Mouse (Mus musculus) hindbrain, embryonic 10.5 days (tissue): ENCODE data around the gene Ncoa1. TPM values are rescaled to one million over a fixed set of nuclear protein-coding genes. Genes with fewer than 3 reads are reported as not detected.

Experiments used
- DNase-seq: peaks from one replicate; pipeline ENCODE4 v3.0.0-alpha.2; 2017; ENCODE audit warnings: low spot score
- H3K27ac ChIP-seq: fragments of 300-500 bp; sonication (generic); 2 replicates; pipeline ENCODE4 v1.5.1; 2016; ENCODE audit warnings: mild to moderate bottlenecking, moderate library complexity
- H3K27me3 ChIP-seq: fragments of 300-500 bp; sonication (generic); 2 replicates; pipeline ENCODE4 v1.6.1; 2016; ENCODE audit warnings: mild to moderate bottlenecking; ENCODE audit not compliant: poor library complexity, insufficient read depth, severe bottlenecking
- H3K36me3 ChIP-seq: fragments of 300-500 bp; sonication (generic); 2 replicates; pipeline ENCODE4 v1.6.1; 2016; ENCODE audit warnings: mild to moderate bottlenecking, moderate library complexity
- H3K4me1 ChIP-seq: fragments of 300-500 bp; sonication (generic); replicated peaks from 2 replicates; pipeline ENCODE4 v1.6.1; 2016; ENCODE audit warnings: mild to moderate bottlenecking
- H3K4me3 ChIP-seq: fragments of 300-500 bp; sonication (generic); 2 replicates; pipeline ENCODE4 v1.5.1; 2016; ENCODE audit warnings: mild to moderate bottlenecking, moderate library complexity
- H3K9me3 ChIP-seq: fragments of 300-500 bp; sonication (generic); 2 replicates; pipeline ENCODE4 v1.6.1; 2016; ENCODE audit warnings: mild to moderate bottlenecking, moderate library complexity
- WGBS: fragments of 180-500 bp; shearing (Covaris S2); methylation state at CpG from one replicate; pipeline ENCODE4 v1.1.7; 2016; 5-methylcytosine and 5-hydroxymethylcytosine counted together
- polyA plus RNA-seq: library from polyadenylated mRNA; unstranded; fragments of >200 nt; fragmentation: Nextera tagmentation; extraction: Ambion mirVana; gene quantifications from 2 replicates; pipeline ENCODE4 v1.2.1, GENCODE M21; 2016

The Ncoa1 gene
- polyA plus RNA-seq, 1 experiment from 2014 or later: 2.8 TPM

- Histone ChIP-seq H3K4me3 (no peak overlapping the region), H3K9me3 (no peaks in the 10 kb centered on the region), H3K36me3 (no peaks in the 10 kb centered on the region), H3K27me3 (no peaks in the 10 kb centered on the region), H3K27ac (no peak overlapping the region), H3K4me1 (peaks cover 4% of the 10 kb centered on the region; the same call in 1 of the 2 replicates)
- WGBS: 92% methylated on average over 4 of the region's 4 CpGs
- DNase-seq: no peak
These were observed 23.5 kb upstream of the Ncoa1 start for GRCm38 (mm10) chr12:4500516-4500915.

- no peaks in the 10 kb centered on the region for H3K9me3 ChIP-seq
- no peak overlapping the region for H3K27ac ChIP-seq
- no peaks in the 10 kb centered on the region for H3K27me3 ChIP-seq
- WGBS: 77% methylated on average over 3 of the region's 3 CpGs
- H3K4me3 ChIP-seq: no peak overlapping the region
- DNase-seq: no peak
- no peaks in the 10 kb centered on the region for H3K36me3 ChIP-seq
- H3K4me1 ChIP-seq: peaks cover 4% of the 10 kb centered on the region; the same call in 1 of the 2 replicates
These were observed 22.7 kb upstream of the Ncoa1 start for GRCm38 (mm10) chr12:4499651-4500175.

DNA sequence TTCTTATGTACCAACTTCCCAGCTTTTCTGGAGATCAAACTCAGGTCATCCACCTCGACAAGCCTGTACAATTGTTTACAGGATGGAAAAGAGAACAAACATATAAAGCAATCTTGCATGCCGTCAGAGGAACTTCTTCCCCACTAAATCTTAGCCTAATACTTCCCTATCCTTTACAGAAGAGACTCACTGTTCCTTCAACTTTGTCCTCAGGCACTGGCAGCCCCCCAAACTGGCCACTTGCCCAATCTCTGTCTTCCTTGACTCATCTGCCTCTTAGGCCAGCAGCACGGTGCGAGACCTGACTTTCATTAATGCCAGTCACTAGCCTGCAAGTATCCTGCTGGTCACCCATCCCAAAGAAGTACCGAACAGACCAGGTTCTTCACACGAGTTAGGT is 11.4 kb upstream of the Ncoa1 start:
- no peak overlapping the region for H3K4me3 ChIP-seq
- 84% methylated on average over 6 of the region's 6 CpGs for WGBS

DNA sequence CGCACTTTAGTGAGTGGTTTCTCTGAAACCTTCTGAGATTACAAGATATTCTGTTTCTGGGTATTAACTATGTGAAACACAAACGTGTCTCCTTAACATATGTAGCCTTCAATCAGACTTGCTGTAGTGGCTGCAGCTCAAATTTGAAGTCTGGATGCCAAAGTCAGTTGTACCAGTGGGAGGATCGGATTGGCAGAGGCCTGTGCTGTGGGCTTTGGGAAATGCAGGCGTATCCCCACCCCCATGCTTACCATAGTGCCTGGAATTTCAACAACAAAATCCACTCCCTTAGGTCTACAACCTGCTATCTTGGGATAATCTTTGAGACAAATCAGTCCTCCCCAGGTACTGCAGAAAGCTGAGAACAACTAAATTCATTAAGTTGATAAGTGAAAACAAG is 6.4 kb upstream of the Ncoa1 start:
- WGBS: 80% methylated on average over 4 of the region's 4 CpGs

More for the DNA sequence above, 11.4 kb upstream of the Ncoa1 start:
- Histone ChIP-seq H3K36me3 (no peaks in the 10 kb centered on the region), H3K27me3 (no peaks in the 10 kb centered on the region; the same call in 1 of the 2 replicates), H3K4me1 (no peaks in the 10 kb centered on the region), H3K9me3 (no peaks in the 10 kb centered on the region), H3K27ac (no peak overlapping the region)
- no peak for DNase-seq

GRCm38 (mm10) chr12:4481687-4482086 is 4.7 kb upstream of the Ncoa1 start:
- no peak for DNase-seq
- Histone ChIP-seq H3K4me1 (peaks cover 10% of the 10 kb centered on the region), H3K27me3 (peaks cover 12% of the 10 kb centered on the region), H3K36me3 (no peaks in the 10 kb centered on the region), H3K4me3 (no peak overlapping the region), H3K9me3 (no peaks in the 10 kb centered on the region), H3K27ac (no peak overlapping the region)
- WGBS: 71% methylated on average over 5 of the region's 5 CpGs

More for the DNA sequence above, 6.4 kb upstream of the Ncoa1 start:
- peaks cover 7% of the 10 kb centered on the region for H3K4me1 ChIP-seq
- no peak overlapping the region for H3K4me3 ChIP-seq
- H3K9me3 ChIP-seq: no peaks in the 10 kb centered on the region
- no peaks in the 10 kb centered on the region for H3K36me3 ChIP-seq
- no peak overlapping the region for H3K27ac ChIP-seq
- peaks cover 6% of the 10 kb centered on the region for H3K27me3 ChIP-seq
- DNase-seq: no peak

- Histone ChIP-seq H3K36me3 (no peaks in the 10 kb centered on the region), H3K27me3 (peaks cover 24% of the 10 kb centered on the region), H3K9me3 (no peaks in the 10 kb centered on the region), H3K27ac (no peak overlapping the region), H3K4me3 (no peak overlapping the region), H3K4me1 (peaks cover 23% of the 10 kb centered on the region)
- 82% methylated on average over 4 of the region's 4 CpGs for WGBS
- no peak for DNase-seq
These were observed 3.3 kb upstream of the Ncoa1 start for GRCm38 (mm10) chr12:4480250-4480649.

DNA sequence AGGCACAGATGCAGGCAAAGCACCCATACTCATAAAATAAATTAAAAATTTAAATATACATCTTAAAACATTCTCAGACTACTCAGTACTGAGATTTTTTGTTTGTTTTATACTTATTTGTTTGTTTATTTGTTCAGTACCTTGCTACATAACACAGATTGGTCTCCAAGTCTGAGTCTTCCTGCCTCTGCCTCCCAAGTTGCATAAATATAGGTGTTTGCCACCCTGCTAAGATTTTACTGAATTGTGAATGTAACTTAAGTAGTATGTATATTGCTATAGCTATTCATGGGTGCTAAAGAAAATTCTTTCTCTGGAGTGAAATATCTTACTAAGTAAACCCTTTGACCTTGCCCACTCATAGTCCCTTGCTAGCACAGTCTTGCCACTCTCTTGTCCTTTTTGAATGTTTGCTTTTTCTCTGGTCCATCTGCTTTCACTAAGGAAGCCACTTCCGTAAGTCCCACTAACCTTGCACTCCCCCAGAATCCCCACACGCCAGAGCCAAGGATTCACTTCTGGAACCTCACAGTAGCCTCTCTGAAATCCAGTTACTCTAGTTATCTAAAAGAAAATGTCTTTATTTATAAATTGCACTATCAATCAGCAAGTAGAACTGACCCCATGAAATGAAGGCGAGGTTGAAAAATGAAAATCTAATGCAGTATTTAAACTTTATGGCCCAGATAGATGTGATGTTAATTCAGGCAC is 2.3 kb upstream of the Ncoa1 start:
- DNase-seq: no peak
- Histone ChIP-seq H3K4me3 (no peak overlapping the region), H3K9me3 (no peaks in the 10 kb centered on the region), H3K27ac (no peak overlapping the region), H3K27me3 (peaks cover 33% of the 10 kb centered on the region), H3K36me3 (no peaks in the 10 kb centered on the region), H3K4me1 (peaks cover 26% of the 10 kb centered on the region)
- WGBS: 74% methylated on average over 3 of the region's 3 CpGs

DNA sequence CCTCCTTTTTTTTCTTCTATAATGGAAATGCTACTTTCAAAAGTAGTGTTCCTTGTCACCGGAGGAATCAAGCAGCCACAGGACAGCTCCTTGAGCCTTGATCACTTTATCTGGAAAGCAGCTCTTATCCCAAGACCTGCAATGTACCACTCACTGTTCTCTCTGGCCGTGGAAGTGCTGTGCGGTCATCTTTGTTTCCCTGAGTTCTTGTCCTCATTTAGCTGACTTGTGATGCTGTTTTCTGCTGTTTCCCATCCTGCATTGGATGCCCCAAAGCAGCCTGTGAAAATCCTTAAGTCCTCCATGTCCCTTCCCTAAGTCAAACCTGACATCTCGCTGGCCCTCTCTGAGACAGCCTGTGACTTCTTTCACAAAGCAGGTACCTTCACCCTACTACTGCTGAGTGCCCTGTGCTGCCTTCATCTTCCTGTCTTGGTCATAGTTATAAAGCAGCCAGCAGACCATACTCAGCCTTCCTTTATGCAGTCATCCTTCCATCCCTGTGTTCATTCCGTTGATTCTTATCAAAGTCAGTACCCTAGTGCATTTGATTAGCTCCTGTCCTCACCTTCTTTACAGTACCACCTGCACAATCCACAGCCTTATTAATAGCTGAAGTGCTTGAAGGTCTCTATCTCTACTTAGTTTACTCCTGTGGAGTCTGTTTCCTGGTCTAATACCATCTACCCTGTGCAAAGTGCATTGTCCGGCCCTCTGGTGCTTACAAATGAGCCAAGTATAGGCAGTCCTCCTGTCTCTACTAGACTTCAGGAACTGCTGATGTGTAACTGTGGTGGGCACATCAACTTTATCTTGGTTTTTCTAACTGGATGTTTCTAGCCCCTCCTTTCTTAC is 1.2 kb upstream of the Ncoa1 start:
- H3K27ac ChIP-seq: no peak overlapping the region
- H3K9me3 ChIP-seq: no peaks in the 10 kb centered on the region
- 68% methylated on average over 6 of the region's 6 CpGs for WGBS
- H3K4me3 ChIP-seq: no peak overlapping the region
- peaks cover 45% of the 10 kb centered on the region for H3K27me3 ChIP-seq
- H3K36me3 ChIP-seq: no peaks in the 10 kb centered on the region
- no peak for DNase-seq
- peaks cover 26% of the 10 kb centered on the region for H3K4me1 ChIP-seq

GRCm38 (mm10) chr12:4476291-4476831 is 621 bp downstream of the Ncoa1 start:
- WGBS: 4% methylated on average over 73 of the region's 73 CpGs
- H3K27me3 ChIP-seq: peaks cover 46% of the 10 kb centered on the region
- peak; percentile 77 for DNase-seq
- peaks cover 19% of the 10 kb centered on the region for H3K4me1 ChIP-seq
- no peaks in the 10 kb centered on the region for H3K36me3 ChIP-seq
- H3K4me3 ChIP-seq: peak overlapping the region; percentile 88
- H3K27ac ChIP-seq: peak overlapping the region; percentile 94
- no peaks in the 10 kb centered on the region for H3K9me3 ChIP-seq

DNA sequence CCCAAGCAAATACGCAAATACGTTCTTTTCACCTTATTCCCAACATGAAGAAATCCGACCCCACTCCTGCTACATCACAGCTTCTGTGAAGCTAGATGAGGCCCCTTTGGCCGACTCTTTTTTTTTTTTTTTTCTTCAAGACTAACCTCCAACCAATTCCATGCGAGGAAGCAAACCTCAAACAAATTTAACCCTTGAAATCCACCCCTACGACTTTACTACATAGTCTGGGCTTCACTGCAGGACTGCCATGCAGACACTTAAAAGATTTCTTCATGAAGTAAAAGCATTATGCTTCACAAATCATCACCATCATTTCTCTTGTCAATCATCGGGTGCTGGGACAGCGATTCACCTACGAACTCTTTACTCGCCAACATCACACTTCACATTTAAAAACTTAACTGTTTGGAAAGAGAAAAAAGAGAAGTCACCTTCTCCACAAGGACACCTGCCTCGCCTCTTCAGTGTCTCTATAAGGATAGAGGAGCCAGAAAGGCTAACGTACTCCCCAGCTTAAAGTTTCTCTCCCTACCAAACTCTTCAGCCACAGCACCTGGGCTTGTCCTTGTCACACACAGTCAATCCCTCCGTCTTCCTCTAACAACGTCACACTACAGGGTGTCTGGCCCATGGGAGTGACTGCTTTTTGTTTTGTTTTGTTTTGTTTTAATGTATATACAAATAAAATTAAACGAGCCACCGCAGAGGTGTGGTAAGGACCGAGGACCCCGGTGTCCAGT is 1.6 kb downstream of the Ncoa1 start:
- Histone ChIP-seq H3K36me3 (no peaks in the 10 kb centered on the region), H3K9me3 (no peaks in the 10 kb centered on the region), H3K27me3 (peaks cover 46% of the 10 kb centered on the region), H3K27ac (no peak overlapping the region), H3K4me3 (peak overlapping the region; percentile 88), H3K4me1 (peaks cover 19% of the 10 kb centered on the region)
- 11% methylated on average over 18 of the region's 18 CpGs for WGBS
- no peak for DNase-seq

- Histone ChIP-seq H3K4me1 (no peaks in the 10 kb centered on the region), H3K4me3 (no peak overlapping the region), H3K36me3 (no peaks in the 10 kb centered on the region), H3K9me3 (no peaks in the 10 kb centered on the region), H3K27ac (no peak overlapping the region), H3K27me3 (peaks cover 11% of the 10 kb centered on the region)
- WGBS: 78% methylated on average over 2 of the region's 2 CpGs
- DNase-seq: no peak
These were observed 7.9 kb downstream of the Ncoa1 start for GRCm38 (mm10) chr12:4469115-4469514.

DNA sequence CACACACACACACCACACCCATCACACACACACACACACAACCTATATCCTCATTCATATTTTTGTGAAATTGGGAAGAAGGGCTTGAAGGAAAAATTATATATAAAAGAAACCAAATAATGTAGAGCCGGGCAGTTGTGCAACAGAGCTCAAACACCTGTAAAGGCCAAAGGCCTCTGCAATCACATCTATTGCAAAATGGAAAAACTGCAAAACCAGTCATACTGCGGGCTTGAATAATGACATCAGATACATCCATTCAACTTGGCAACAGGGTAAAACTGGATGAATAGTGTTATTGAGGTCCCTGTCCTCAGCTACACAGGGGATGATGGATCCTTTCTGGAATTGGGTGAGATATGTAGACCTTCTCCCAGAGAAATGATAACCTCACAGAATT is 13.3 kb downstream of the Ncoa1 start:
- no peak for DNase-seq
- 96% methylated on average over 2 of the region's 2 CpGs for WGBS

More for the DNA sequence above, 13.3 kb downstream of the Ncoa1 start:
- Histone ChIP-seq H3K4me1 (no peaks in the 10 kb centered on the region), H3K36me3 (no peaks in the 10 kb centered on the region), H3K27me3 (no peaks in the 10 kb centered on the region), H3K9me3 (no peaks in the 10 kb centered on the region), H3K27ac (no peak overlapping the region), H3K4me3 (no peak overlapping the region)
